Mouse (Mus musculus) stomach, embryonic 15.5 days (tissue): ENCODE results near the gene Rflna. TPM values are rescaled to one million over a fixed set of nuclear protein-coding genes. Genes with fewer than 3 reads are reported as not detected.

Experiments used
- ATAC-seq: fragments of 200-750 bp; cut with Nextera tagmentation; 2 replicates; pipeline ENCODE4 v1.8.0; 2017; ENCODE audit warnings: low read depth, moderate number of reproducible peaks, moderate TSS enrichment; ENCODE audit not compliant: insufficient read depth, low FRiP score
- H3K27ac ChIP-seq: fragments of 300-500 bp; sonication (generic); 2 replicates; pipeline ENCODE4 v1.5.1; 2015; ENCODE audit warnings: mild to moderate bottlenecking, inconsistent platforms
- H3K27me3 ChIP-seq: fragments of 300-500 bp; sonication (generic); replicated peaks from 2 replicates; pipeline ENCODE4 v1.6.1; 2015; ENCODE audit warnings: inconsistent platforms
- H3K36me3 ChIP-seq: fragments of 300-500 bp; sonication (generic); 2 replicates; pipeline ENCODE4 v1.6.1; 2015; ENCODE audit warnings: inconsistent platforms
- H3K4me1 ChIP-seq: fragments of 300-500 bp; sonication (generic); 2 replicates; pipeline ENCODE4 v1.6.1; 2015; ENCODE audit warnings: inconsistent platforms
- H3K4me2 ChIP-seq: fragments of 300-500 bp; sonication (generic); 2 replicates; pipeline ENCODE4 v1.6.1; 2015; ENCODE audit warnings: mild to moderate bottlenecking, inconsistent platforms
- H3K4me3 ChIP-seq: fragments of 300-500 bp; sonication (generic); replicated peaks from 2 replicates; pipeline ENCODE4 v1.5.1; 2015; ENCODE audit warnings: inconsistent platforms
- H3K9ac ChIP-seq: fragments of 300-500 bp; sonication (generic); 2 replicates; pipeline ENCODE4 v1.6.1; 2015; ENCODE audit warnings: inconsistent platforms
- H3K9me3 ChIP-seq: fragments of 300-500 bp; sonication (generic); 2 replicates; pipeline ENCODE4 v1.6.1; 2016; ENCODE audit warnings: inconsistent platforms
- WGBS: fragments of 180-500 bp; shearing (Covaris S2); methylation state at CpG from one replicate; pipeline ENCODE4 v1.1.7; 2015; 5-methylcytosine and 5-hydroxymethylcytosine counted together
- polyA plus RNA-seq: library from polyadenylated mRNA; unstranded; fragments of >200 nt; fragmentation: Nextera tagmentation; extraction: Ambion mirVana; gene quantifications from 2 replicates; pipeline ENCODE4 v1.2.1, GENCODE M21; 2015

Rflna gene
- polyA plus RNA-seq, 1 experiment from 2014 or later = 3.6 TPM

- ATAC-seq = peak; percentile 23
- Histone ChIP-seq H3K4me1 (peaks cover 65% of the 10 kb centered on the region), H3K9ac (no peak overlapping the region), H3K4me3 (peak overlapping the region; percentile 30), H3K27ac (peak overlapping the region; percentile 87), H3K9me3 (no peaks in the 10 kb centered on the region), H3K4me2 (peak overlapping the region; percentile 48), H3K36me3 (peaks cover 21% of the 10 kb centered on the region), H3K27me3 (no peaks in the 10 kb centered on the region)
- WGBS = 16% methylated on average over 19 of the region's 19 CpGs
These were observed 53.9 kb downstream of the Rflna start for GRCm38 (mm10) chr5:125056696-125057554.

- peaks cover 65% of the 10 kb centered on the region for H3K4me1 ChIP-seq
- H3K4me3 ChIP-seq = peak overlapping the region; percentile 30
- H3K9me3 ChIP-seq = no peaks in the 10 kb centered on the region
- H3K4me2 ChIP-seq = peak overlapping the region; percentile 48
- H3K36me3 ChIP-seq = peaks cover 21% of the 10 kb centered on the region
- no peak; the same call in 1 of the 2 replicates for ATAC-seq
- peak overlapping the region; percentile 87 for H3K27ac ChIP-seq
- 23% methylated on average over 29 of the region's 29 CpGs for WGBS
- H3K9ac ChIP-seq = 0 out of 2 replicates have a peak overlapping the region, but pooled peaks have one; percentile 7
- H3K27me3 ChIP-seq = no peaks in the 10 kb centered on the region
These were observed 54.7 kb downstream of the Rflna start for GRCm38 (mm10) chr5:125057555-125058266.

- 8% methylated on average over 27 of the region's 29 CpGs for WGBS
- 0 out of 2 replicates have a peak overlapping the region, but pooled peaks have one; percentile 7 for H3K9ac ChIP-seq
- ATAC-seq = peak; percentile 34; the same call in 1 of the 2 replicates
- H3K36me3 ChIP-seq = peaks cover 21% of the 10 kb centered on the region
- H3K27ac ChIP-seq = peak overlapping the region; percentile 87
- peak overlapping the region; percentile 30 for H3K4me3 ChIP-seq
- H3K9me3 ChIP-seq = no peaks in the 10 kb centered on the region
- peaks cover 62% of the 10 kb centered on the region for H3K4me1 ChIP-seq
- H3K27me3 ChIP-seq = no peaks in the 10 kb centered on the region
- peak overlapping the region; percentile 48 for H3K4me2 ChIP-seq
These were observed 55.2 kb downstream of the Rflna start for GRCm38 (mm10) chr5:125058267-125058668.

Other genes starting within 250 kb of the Rflna start
- 7.4 and 7.5 TPM in 2 replicates for gene Ccdc92, start 140.8 kb upstream of the Rflna start, polyA plus RNA-seq
- gene Zfp664, start 140.5 kb upstream of the Rflna start, polyA plus RNA-seq = 79.9 and 94.3 TPM in 2 replicates
- gene Ncor2, start 176.0 kb downstream of the Rflna start, polyA plus RNA-seq = 26.7 and 32.5 TPM in 2 replicates